Mouse (Mus musculus) hindlimb bud, embryonic 11.5 days (tissue): ENCODE results near the gene Col20a1.

Experiments used
- DNase-seq: peaks from one replicate; pipeline ENCODE4 v3.0.0-alpha.2; 2012; ENCODE audit warnings: low read depth, low spot score; ENCODE audit errors: extremely low spot score

The Col20a1 gene

DNA sequence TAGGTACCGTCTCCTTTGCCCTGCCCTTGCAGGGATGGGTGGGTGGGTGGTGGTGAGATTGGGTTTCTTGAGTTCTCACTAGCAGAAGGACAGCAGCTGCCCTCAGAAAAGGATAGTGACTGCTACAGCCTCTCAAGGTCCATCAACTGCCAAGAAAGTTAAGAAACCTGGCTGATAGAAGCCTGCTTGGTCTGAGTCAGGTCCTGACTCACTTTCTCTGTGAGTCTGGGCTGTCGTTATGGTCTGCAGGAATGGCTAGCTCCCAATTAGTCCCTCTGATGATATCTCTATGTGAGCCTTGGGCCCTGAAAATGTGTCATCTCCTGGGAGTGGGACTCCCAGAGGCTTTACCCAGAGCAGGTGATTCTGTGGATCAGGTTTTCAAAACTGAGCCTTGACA is 8.0 kb downstream of the Col20a1 start:
- no peak for DNase-seq

DNA sequence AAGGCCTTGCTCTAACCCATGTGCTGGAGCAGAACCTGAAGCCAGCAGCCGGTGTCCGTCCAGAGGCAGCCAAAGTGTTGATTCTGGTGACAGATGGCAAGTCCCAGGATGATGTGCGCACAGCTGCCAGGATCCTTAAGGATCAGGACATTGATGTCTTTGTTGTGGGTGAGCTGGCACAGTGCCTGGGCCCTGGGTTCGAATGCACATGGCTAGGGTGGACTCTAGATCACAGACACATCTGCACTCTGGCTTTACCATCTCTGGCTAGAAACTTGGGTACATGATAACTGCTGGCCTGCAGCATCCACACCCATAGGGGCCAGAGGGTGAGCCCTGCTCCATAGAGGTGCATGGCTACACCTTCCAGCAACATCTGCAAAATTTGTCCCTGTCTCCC is 9.1 kb downstream of the Col20a1 start:
- DNase-seq, result no peak

DNA sequence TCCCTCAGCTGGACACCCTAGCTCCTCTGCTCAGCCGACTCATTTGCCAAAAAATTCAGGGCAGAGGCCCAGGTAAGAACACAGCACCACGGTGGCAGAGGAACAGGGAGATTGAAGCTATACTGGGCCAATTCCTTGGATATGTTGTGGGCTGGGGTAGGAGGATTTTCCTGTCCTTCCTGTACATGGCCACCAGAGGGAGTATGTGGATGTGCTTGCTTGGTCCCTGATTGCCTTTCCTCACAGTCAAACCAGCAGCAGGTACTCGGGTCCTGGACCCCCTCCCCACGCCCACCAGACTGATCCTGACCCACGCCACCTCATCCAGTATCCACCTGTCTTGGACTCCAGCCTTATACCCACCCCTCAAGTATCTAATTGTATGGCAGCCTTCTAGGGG is 10.1 kb downstream of the Col20a1 start:
- DNase-seq, result peak; percentile 33

DNA sequence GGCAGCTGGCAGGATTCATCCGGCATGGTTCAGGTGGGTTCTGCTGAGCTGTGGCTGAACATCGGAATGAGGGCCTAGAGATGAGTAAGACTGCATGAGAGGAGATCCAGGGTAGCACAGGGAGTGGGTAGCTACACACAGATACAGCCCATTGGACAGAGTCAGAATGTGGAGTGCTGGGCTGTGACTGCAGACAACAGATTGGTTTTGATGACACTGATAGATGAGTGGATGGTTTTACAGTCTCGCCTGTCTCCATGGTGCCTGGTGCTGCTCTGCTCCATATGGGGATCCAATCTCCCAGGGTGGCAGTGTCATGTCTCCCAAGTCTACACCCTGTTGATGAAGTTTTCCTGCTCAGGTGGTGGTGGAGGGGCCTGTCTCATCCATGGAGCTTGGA is 10.6 kb downstream of the Col20a1 start:
- no peak for DNase-seq

DNA sequence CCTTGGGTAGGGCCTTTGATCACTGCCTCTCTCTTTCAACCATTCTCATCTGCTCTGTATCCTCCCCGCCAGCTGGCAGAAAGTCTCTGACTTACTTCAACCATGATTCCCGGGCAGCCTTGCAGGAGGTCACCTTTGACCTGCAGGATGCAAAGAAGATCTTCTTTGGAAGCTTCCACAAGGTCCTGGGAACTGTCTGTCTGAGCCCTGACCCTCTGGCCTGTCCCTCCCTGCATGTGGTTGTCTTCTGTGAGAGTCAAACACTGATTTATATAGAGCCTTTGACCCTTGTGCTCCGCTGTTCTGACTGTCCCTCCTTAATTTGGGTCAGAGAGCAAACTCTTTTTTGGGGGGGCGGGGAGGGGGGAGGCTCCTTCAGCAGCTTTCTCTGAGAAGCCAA is 20.7 kb downstream of the Col20a1 start:
- no peak for DNase-seq

DNA sequence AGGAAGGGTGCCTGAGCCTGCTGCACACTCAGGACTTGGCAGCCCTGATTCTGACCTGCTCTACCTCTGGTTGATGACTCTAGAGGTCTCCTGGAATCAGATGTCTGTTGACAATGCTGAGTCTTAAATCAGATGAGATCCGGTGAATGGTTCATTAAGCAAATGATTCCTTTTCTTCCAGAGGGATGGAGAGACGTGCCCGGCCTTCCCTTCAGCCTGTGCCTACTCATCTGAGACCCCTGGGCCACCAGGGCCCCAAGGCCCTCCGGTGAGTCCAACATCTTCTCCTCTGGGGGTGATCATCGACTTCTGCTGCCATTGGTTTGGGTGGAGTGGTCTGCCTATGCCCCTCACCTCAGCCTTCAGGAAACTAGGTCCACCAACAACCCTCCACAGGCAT is 22.0 kb downstream of the Col20a1 start:
- DNase-seq, result no peak

DNA sequence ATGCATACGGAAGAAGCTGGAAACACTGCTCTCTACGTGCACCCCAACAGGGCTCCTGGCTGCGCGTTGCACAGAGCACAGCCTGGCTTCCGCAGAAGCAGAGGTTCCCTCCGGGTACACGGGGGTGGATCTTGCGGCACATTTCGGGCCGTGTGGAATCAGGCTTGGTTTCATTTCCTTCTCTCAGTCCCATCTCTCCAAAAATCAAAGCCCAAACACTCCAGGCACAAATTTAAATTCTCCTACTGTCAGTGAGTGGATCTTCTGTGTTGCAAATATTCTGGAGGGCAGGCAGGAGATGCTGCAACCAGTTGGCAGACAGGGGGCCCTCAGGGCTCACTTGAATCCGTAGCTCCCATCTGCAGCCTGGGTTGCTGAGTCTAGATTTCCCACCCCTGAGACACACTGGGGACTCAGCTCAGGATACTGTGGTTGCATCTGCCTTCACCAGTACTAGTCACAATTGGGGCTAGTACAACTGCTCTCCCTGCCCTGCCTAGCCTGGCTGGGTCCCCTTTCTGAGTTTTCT is 45.1 kb downstream of the Col20a1 start:
- no peak for DNase-seq

DNA sequence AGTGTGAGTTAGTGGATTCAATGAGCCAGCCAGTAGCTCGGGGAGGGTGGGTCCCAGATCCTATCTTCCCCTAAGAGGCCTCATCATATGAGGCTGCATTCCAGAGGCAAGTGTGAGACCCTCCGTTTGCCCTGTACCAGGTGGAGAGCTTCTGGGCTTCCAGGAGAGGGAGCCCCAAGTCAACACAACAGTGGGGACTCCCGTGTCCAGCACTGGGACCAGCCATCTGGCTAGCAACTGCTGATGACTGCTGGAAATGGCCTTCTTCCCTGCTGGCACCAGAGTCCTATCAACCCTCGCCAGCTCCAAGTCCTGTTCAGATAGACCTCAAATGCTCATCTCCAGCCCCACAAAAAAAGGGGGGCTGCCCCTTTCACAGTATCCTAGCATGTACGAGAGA is 46.1 kb downstream of the Col20a1 start:
- no peak for DNase-seq

DNA sequence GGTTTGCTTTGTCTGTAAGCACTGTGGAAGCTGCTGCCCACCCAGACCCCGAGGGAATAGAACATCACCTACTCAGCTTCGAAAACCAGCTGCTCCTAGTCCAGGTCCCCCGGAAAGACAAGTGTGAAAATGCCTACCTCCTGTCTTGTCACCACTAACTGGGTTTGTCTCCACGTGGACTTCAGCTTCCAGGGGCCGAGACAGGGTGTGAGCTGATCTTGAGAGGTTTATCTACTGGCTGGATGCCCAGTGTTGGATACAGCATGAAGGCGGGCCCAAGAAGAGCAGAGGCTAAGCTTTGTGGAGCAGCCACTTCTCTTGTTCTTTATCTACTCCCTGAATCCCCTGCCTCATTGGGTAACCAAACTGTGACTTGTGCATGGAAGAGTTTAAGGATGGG is 47.0 kb downstream of the Col20a1 start:
- DNase-seq, result no peak

DNA sequence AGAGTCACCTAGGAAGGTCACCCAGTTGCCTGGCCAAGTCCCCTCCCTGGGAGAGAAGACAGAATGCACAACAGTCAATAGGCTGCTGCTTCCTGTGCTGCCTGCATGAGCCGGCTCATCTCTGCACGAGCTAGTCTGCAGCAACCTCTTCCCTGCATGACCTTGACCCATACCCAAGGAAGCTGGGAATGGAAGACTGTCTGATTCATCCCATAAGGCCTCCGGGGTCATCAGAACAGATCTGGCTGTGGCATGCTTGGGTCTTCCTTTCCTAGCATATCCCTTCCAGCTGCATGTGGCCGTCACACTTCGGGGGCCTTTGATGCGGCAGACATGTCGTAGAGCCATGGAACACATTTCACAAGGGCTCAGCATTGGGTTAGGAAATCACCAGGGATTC is 48.9 kb downstream of the Col20a1 start:
- DNase-seq, result no peak

DNA sequence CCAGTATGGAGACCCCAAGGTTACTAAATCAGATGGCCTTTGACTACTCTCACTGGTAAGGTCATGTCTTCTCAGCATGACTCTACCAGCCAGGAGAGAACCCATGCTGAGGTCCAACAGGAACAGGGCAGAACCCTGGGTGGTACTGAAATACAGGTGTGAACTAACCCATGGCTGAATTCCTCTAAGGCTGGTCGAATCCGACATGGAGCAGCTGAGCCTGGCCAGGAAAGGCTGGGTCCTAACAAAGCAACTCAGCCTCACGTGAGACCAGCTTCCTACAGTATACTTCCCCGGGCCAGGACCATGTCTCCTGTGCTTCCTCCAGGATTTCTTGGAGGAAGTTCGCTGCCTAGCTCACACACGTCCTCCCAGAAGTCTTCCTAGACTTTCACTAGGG is 50.2 kb downstream of the Col20a1 start:
- no peak for DNase-seq

DNA sequence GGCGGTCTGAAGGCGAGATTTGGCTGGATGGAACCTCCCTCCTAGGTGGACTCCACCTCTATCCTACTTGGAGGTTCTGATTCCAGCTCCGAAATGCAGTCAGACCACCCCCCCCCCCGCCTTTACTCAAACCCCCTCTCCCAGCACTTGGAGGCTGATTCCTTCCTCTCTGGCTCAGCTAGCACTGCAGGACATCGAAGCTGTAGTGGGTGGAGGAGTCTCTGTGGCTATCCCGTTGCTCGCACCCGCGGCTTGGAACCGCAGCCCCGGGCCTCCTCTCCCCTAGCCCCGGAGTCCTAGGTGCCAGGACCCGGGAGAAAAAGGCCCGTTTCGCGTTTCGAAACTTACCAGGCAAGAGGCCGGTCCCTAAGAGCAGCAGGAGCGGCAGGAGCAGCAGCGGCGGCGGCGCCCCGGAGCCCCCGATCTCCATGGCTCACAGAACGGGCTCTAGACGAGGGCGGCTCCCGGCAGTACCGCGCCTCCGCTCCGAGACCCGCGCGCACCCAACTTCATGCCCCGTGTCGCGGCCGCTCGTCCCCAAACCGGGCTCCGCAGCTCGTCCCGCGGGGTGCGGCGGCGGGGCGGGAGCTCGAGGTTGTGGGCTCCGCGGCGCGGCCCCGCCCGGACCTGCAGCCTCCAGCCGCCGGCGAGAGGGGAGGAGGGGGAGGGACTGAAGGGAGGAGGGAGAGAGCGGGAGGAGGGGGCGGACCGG is 52.5 kb downstream of the Col20a1 start:
- DNase-seq, result no peak

DNA sequence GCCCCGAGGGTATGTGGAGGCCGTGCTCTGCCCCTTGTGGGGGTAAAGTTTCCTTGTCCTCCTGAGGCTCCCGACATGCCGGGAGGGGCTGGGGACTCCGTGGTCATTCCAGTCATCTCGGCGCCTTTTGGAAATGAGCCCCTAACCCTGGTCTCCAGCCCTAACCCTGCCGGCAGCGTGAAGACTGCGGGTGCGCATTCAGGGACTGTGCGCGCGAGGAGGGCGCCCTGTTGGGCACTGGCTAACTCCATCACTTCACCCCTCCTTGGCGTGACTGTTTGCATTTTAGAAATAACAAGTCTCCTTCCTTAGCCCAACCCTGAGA is 53.0 kb downstream of the Col20a1 start:
- DNase-seq, result no peak

DNA sequence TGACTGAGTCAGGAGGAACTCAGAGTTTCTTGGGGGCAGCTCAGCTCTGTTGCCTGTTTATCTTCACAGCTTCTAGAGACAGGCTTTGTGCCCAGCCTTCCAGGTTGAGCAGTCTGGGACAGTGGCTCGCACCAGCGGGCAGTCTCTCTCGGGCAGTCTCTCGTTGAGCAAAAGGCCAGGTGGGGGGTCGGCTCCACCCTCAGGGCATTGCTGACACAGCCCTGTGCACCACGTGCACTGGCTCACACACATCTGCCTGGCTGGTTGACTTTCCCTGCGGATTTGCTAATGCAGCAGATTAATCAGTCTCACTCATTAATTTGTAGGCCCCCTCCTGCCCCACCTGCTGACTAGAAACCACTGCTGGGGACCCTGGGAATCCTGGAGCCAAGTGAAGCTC is 55.6 kb downstream of the Col20a1 start:
- no peak for DNase-seq

DNA sequence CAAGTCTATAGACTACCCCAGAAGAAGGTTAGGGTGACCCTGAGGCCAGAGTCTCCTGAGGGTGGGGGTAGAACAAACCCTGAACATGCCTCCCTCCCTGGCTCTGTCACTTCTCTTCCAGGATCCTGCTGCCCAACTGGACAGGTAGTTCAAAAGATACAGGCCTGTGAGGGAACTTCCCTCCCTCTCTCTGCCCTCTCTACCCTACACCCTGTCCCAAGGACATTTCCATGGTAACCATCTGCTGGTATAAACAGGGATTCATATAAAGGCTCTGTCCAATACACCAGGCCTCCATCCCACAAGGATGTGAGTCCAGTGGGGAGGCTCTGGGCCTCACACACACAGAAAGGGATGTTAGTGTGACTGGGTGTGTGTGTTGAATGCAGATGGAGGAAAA is 56.0 kb downstream of the Col20a1 start:
- DNase-seq, result no peak

DNA sequence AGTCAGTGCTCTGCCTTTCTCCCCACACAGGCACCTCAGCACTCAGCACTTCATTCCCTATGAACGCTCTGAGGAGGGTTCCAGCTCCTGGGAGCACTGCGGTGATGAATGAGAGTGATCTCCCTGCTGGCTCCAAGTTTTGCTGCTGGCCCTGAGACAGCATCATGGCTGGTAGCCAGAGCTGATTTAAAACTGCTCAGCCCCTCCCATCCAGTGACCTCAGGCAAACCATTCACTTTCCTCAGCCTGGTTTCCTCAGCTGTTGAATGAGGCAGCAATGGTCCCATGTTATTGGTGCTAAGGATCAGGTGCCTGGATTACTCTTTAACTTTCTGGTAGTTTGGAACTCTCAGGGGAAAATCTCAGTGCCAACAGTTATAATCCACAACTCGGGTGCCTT is 57.1 kb downstream of the Col20a1 start, which contains the start of gene Chrna4:
Gene Chrna4, minus strand, starts transcription at position 110 of the 400 bp plus-strand sequence.
- DNase-seq, result no peak

DNA sequence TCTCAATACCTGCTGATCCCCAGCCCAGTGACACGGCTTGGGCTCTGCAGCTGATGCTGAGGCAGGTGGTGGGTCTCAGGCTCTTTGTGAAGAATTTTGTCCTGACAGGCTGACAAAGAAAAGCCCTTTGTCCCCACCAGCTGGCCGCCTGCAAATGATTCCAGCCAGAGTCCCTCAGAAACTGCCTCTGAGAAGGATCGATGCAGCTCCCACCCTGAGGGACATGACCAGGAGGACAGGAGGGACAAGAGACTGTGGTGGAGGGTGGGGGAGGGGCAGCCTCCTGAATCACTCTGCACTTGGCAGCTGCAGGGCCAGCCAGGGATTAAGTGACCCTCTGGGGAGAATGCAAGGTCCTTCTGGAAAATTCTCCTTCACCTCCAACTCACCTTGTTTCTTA is 57.7 kb downstream of the Col20a1 start:
- no peak for DNase-seq

DNA sequence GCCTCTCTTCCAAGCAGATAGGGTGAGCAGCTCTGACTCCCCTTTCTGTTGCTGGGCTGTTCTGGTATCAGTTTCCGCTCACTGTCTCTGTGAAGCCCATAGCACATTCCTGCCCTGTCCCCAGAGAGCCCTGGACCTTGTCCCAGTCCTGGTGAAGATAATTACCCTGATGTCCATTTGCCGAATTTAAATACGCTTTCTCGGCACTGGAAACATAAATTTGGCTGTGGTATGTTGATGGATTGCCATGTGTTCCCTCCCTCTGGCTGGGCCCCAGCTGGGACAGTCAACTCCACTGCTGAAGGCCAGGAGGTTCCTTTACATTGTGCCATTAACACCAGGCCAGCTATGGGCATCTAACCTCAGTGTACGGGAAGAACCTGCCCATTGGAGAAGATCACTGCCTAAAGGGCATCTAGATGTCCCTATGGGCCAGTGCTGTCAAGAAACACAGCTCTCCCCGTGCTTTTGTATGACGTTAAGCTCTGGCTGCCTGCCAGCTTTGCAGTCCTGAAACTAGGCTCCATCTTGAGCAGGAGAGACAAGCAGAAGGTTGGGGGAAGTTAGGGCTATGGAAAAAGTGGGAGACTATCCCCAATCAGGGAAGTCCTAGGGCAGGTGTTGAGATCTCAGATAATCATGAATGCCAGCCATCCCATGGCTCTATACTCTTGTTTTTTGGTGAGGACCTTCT is 62.1 kb downstream of the Col20a1 start:
- DNase-seq, result no peak

DNA sequence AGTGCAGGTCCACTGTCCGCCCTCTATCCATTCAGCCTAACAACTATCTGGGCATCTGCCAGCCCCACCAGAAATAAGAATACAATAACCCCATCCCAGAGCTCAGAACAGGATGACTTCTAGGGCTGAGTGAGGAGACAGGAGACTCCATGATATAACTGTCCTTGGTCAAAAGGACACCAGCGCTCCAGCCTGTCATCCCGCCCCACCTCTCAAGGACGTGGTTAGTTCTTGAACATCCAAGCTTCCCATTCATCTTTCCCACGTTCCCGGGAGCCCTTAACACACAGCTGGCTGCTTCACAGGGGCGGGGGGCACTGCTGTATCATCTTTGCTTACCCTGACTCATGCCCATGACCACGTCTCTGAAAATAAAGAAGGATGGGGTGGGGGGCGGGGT is 62.7 kb downstream of the Col20a1 start:
- no peak for DNase-seq

DNA sequence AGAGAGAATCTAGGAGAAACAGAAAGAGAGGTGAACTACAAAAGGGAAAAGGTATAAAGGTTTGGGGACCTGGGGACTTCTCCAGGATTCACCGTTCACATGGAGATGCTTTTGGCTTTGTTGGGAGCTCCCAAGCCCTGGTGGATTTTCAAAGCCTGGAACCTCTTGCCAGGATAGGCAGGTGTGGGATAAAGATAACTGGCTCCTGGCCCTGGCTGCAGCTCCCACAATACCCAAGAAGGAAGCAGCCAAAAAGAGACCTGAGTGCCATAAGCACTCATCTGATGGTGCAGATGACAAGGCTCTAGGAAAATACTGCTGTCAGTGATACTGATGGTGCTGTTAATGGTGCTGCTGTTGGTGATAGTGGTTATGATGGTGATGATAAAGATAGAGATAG is 65.8 kb downstream of the Col20a1 start:
- DNase-seq, result no peak

DNA sequence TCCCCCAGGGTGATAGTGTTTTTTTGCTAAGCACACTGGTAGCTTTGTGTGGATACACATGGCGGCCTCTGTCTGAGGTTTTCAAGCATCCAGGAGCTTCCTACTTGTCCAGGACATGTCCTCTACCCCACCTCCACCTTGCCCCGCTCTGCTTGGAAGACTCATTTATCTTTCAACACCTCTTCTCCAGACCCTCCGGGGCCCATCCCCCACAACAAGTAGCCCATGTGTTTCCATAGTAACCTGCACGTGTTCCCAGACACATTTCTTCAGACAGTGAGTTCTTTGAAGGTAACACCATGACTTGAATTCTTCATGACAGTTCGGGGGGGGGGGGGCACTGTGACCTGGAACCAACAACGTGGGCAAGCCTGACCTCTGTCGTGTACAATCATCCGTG is 71.0 kb downstream of the Col20a1 start:
- DNase-seq, result no peak

DNA sequence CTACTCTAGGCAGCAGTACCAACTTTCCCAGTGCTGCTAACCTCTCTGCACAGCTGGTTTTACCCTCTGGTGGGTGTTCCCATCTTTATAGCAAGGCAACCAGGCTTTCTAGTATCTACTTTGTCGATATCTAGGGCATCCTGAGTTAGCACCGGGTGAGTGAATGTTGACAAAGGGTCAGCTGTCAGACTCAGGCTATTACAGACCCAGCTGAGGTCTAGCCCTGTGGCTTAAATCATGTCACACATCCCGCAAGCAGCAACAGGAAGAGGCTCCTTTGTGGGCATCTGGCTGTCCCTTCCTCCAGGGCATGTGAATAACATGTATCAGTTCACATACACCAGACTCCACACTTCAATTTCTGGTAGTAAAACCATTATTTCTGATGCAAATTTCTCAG is 71.9 kb downstream of the Col20a1 start:
- no peak for DNase-seq

DNA sequence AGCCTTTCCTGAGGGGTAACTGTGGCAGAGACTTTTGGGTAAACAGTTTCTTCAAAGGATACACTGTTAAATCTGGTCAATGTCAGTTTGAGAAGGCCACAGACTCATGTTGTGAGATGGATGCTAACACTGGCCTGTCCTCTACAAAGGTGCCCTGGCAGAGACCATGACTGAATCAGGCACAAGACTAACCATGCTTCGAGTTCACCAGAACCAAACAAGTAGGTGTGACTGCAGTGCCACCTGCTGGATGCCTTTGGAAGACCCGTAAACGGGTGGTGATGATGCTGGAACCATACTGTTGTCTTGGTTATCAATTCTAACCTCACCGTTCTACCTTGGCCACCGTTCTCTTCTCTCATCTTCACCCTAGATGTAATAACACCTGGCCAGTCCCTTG is 73.8 kb downstream of the Col20a1 start:
- peak; percentile 44 for DNase-seq
